Mouse (Mus musculus): ENCODE measurements around the gene Retreg1.
A peak's percentile ranks its signal among the peaks of the same experiment; 100 is the strongest.
"Not testable (repeated sequence)": the region's sequence is repeated elsewhere in the genome, so short reads cannot be mapped to it uniquely, and the experiment has no call there.

The Retreg1 gene

GRCm38 (mm10) chr15:25946482-25946881, 103.5 kb downstream of the Retreg1 start:
- no peak for DNase-seq (ENCODE audit: low spot score in 2 of 2)

GRCm38 (mm10) chr15:25947383-25947782, 104.4 kb downstream of the Retreg1 start:
- no peak for DNase-seq (ENCODE audit: low spot score in 2 of 2)

- DNase-seq (ENCODE audit: low spot score in 2 of 2), result no peak
These were observed 105.6 kb downstream of the Retreg1 start for GRCm38 (mm10) chr15:25948257-25949223.

GRCm38 (mm10) chr15:25949696-25950095, 106.7 kb downstream of the Retreg1 start:
- DNase-seq (ENCODE audit: low spot score in 2 of 2), result no peak

- no peak for DNase-seq (ENCODE audit: low spot score in 2 of 2)
These were observed 107.6 kb downstream of the Retreg1 start for GRCm38 (mm10) chr15:25950584-25950983.

- DNase-seq (ENCODE audit: low spot score in 2 of 2), result no peak
These were observed 108.1 kb downstream of the Retreg1 start for GRCm38 (mm10) chr15:25951037-25951436.

- DNase-seq (ENCODE audit: low spot score in 2 of 2), result no peak
These were observed 113.0 kb downstream of the Retreg1 start for GRCm38 (mm10) chr15:25956001-25956400.

- no peak for DNase-seq (ENCODE audit: low spot score in 2 of 2)
These were observed 113.6 kb downstream of the Retreg1 start for GRCm38 (mm10) chr15:25956422-25957117.

GRCm38 (mm10) chr15:25957651-25958050, 114.7 kb downstream of the Retreg1 start:
- no peak for DNase-seq (ENCODE audit: low spot score in 2 of 2)

- peak in 1 of 2 experiments; percentile 53 for DNase-seq (ENCODE audit: low spot score in 2 of 2)
These were observed 116.4 kb downstream of the Retreg1 start for GRCm38 (mm10) chr15:25959375-25959774.

GRCm38 (mm10) chr15:25960231-25960630, 117.3 kb downstream of the Retreg1 start:
- no peak for DNase-seq (ENCODE audit: low spot score in 2 of 2)

- no peak for DNase-seq (ENCODE audit: low spot score in 2 of 2)
These were observed 123.3 kb downstream of the Retreg1 start for GRCm38 (mm10) chr15:25966220-25966774.

- DNase-seq (ENCODE audit: low spot score in 2 of 2), result no peak
These were observed 128.6 kb downstream of the Retreg1 start for GRCm38 (mm10) chr15:25971596-25971995.

- DNase-seq (ENCODE audit: low spot score in 2 of 2), result no peak
These were observed 129.8 kb downstream of the Retreg1 start for GRCm38 (mm10) chr15:25972758-25973157.

GRCm38 (mm10) chr15:25974352-25974751, 131.4 kb downstream of the Retreg1 start:
- no peak for DNase-seq (ENCODE audit: low spot score in 2 of 2)

GRCm38 (mm10) chr15:25975810-25976209, 132.8 kb downstream of the Retreg1 start:
- DNase-seq (ENCODE audit: low spot score in 2 of 2), result no peak

GRCm38 (mm10) chr15:25983614-25984013, 140.6 kb downstream of the Retreg1 start:
- not testable (repeated sequence) for DNase-seq (ENCODE audit: low spot score in 2 of 2)

GRCm38 (mm10) chr15:25984067-25984733, 141.2 kb downstream of the Retreg1 start, which contains the start of gene Zfp622:
Gene Zfp622 (plus strand): TSS chr15:25984366.
- peak; percentile 96 for DNase-seq (ENCODE audit: low spot score in 2 of 2)

GRCm38 (mm10) chr15:25984734-25985492, 141.9 kb downstream of the Retreg1 start:
- DNase-seq (ENCODE audit: low spot score in 2 of 2), result no peak

- DNase-seq (ENCODE audit: low spot score in 2 of 2), result peak; percentile 50 to 81
These were observed 150.2 kb downstream of the Retreg1 start for GRCm38 (mm10) chr15:25992992-25993727.
